Mouse (Mus musculus): Measurements from ENCODE around the gene Egr4.

The Egr4 gene

GRCm38 (mm10) chr6:85496976-85497375, 16.4 kb downstream of the Egr4 start:
- in situ Hi-C loops (cut with MboI, MseI), result no loop called here

GRCm38 (mm10) chr6:85491606-85492005, 21.8 kb downstream of the Egr4 start:
- in situ Hi-C loops (cut with MboI, MseI), result no loop called here

GRCm38 (mm10) chr6:85490252-85490651, 23.1 kb downstream of the Egr4 start:
- in situ Hi-C loops (cut with MboI, MseI), result no loop called here

- in situ Hi-C loops (cut with MboI, MseI), result no loop called here
These were observed 23.7 kb downstream of the Egr4 start for GRCm38 (mm10) chr6:85489717-85490116.

- in situ Hi-C loops (cut with MboI, MseI), result no loop called here
These were observed 24.9 kb downstream of the Egr4 start for GRCm38 (mm10) chr6:85488510-85488909.

- in situ Hi-C loops (cut with MboI, MseI), result no loop called here
These were observed 27.7 kb downstream of the Egr4 start for GRCm38 (mm10) chr6:85485738-85486137.

GRCm38 (mm10) chr6:85483843-85484721, 29.3 kb downstream of the Egr4 start:
- in situ Hi-C loops (cut with MboI, MseI), result no loop called here

GRCm38 (mm10) chr6:85480685-85481084, 32.7 kb downstream of the Egr4 start:
- in situ Hi-C loops (cut with MboI, MseI), result no loop called here

GRCm38 (mm10) chr6:85479979-85480378, 33.4 kb downstream of the Egr4 start:
- in situ Hi-C loops (cut with MboI, MseI), result no loop called here

- in situ Hi-C loops (cut with MboI, MseI), result no loop called here
These were observed 35.0 kb downstream of the Egr4 start for GRCm38 (mm10) chr6:85478416-85478815.

- in situ Hi-C loops (cut with MboI, MseI), result no loop called here
These were observed 35.9 kb downstream of the Egr4 start for GRCm38 (mm10) chr6:85477366-85477917.

- in situ Hi-C loops (cut with MboI, MseI), result no loop called here
These were observed 37.8 kb downstream of the Egr4 start for GRCm38 (mm10) chr6:85475581-85475980.

GRCm38 (mm10) chr6:85472542-85472941, 40.8 kb downstream of the Egr4 start:
- in situ Hi-C loops (cut with MboI, MseI), result no loop called here

- in situ Hi-C loops (cut with MboI, MseI), result no loop called here
These were observed 41.4 kb downstream of the Egr4 start for GRCm38 (mm10) chr6:85471962-85472361.

- in situ Hi-C loops (cut with MboI, MseI), result no loop called here
These were observed 43.5 kb downstream of the Egr4 start for GRCm38 (mm10) chr6:85469660-85470430.

GRCm38 (mm10) chr6:85465381-85465780, 48.0 kb downstream of the Egr4 start:
- in situ Hi-C loops (cut with MboI, MseI), result no loop called here

All from T-helper 17 cell (primary cell).